Mouse (Mus musculus) liver, embryonic 14.5 days (tissue): ENCODE measurements at regions not wholly inside any gene's neighbourhood (a gene's known extent, or its start where the extent isn't known, plus 50 kb on each side); places are given as distances from the start of the nearest gene placed in this dataset.
A peak's percentile ranks its signal among the peaks of the same experiment; 100 is the strongest.

Source experiments
- ATAC-seq: fragments of 200-750 bp; cut with Nextera tagmentation; 2 replicates; pipeline ENCODE4 v1.8.0; 2017; ENCODE audit warnings: moderate number of reproducible peaks, mild to moderate bottlenecking, moderate library complexity; ENCODE audit not compliant: insufficient read depth
- DNase-seq, 3 experiments: peaks; one replicate each; pipeline ENCODE4 v3.0.0-alpha.2; 2012 to 2013; ENCODE audit warnings: low read depth in 3 of 3, low spot score in 3 of 3
- H3K27ac ChIP-seq: fragments of 300-500 bp; sonication (generic); 2 replicates; pipeline ENCODE4 v1.5.1; 2014; ENCODE audit warnings: moderate library complexity, mild to moderate bottlenecking, control low read depth, inconsistent platforms
- H3K27me3 ChIP-seq: fragments of 300-500 bp; sonication (generic); 2 replicates; pipeline ENCODE4 v1.6.1; 2014; ENCODE audit warnings: mild to moderate bottlenecking, low read length, moderate library complexity; ENCODE audit not compliant: control insufficient read depth, insufficient read depth
- H3K36me3 ChIP-seq: fragments of 300-500 bp; sonication (generic); replicated peaks from 2 replicates; pipeline ENCODE4 v1.6.1; 2014; ENCODE audit warnings: low read depth; ENCODE audit not compliant: control insufficient read depth, insufficient read depth
- H3K4me1 ChIP-seq, 2 experiments: fragments of 200-500 bp in 1 of 2; fragments of 300-500 bp in 1 of 2; sonication (generic) in 1 of 2; replicated peaks; 2 replicates each; pipeline ENCODE4 v1.6.1; 2012 to 2014; ENCODE audit warnings: antibody characterized with exemption in 1 of 2, inconsistent platforms in 1 of 2, low read length in 1 of 2; ENCODE audit not compliant: control insufficient read depth in 2 of 2, insufficient read depth in 2 of 2
- H3K4me2 ChIP-seq: fragments of 300-500 bp; sonication (generic); 2 replicates; pipeline ENCODE4 v1.6.1; 2014; ENCODE audit warnings: low read depth, mild to moderate bottlenecking, control low read depth, moderate library complexity
- H3K4me3 ChIP-seq, 2 experiments: fragments of 200-500 bp in 1 of 2; fragments of 300-500 bp in 1 of 2; sonication (generic) in 1 of 2; 2 replicates each; pipeline ENCODE4 v1.5.1; 2012 to 2014; ENCODE audit warnings: low read depth in 2 of 2, low read length in 2 of 2, mild to moderate bottlenecking in 2 of 2, control low read depth in 1 of 2, inconsistent platforms in 1 of 2, moderate library complexity in 1 of 2; ENCODE audit not compliant: insufficient read depth in 1 of 2
- H3K9ac ChIP-seq: fragments of 300-500 bp; sonication (generic); replicated peaks from 2 replicates; pipeline ENCODE4 v1.6.1; 2014; ENCODE audit warnings: mild to moderate bottlenecking, control low read depth, moderate library complexity
- H3K9me3 ChIP-seq: fragments of 300-500 bp; sonication (generic); 2 replicates; pipeline ENCODE4 v1.6.1; 2016; ENCODE audit warnings: low read length, mixed read lengths; ENCODE audit not compliant: control insufficient read depth
- CTCF ChIP-seq: IDR thresholded peaks from 2 replicates; pipeline ENCODE4 v1.5.1; 2016; ENCODE audit warnings: antibody characterized with exemption, low read depth, control low read depth
- EP300 ChIP-seq: IDR thresholded peaks from 2 replicates; pipeline ENCODE4 v1.6.1; 2016; ENCODE audit warnings: antibody characterized with exemption, low read depth
- WGBS: fragments of 180-500 bp; shearing (Covaris S2); extraction: QIAGEN DNeasy Blood & Tissue Kit; methylation state at CpG from one replicate; pipeline ENCODE4 v1.1.7; 2014; ENCODE audit not compliant: insufficient replicate concordance; 5-methylcytosine and 5-hydroxymethylcytosine counted together

DNA sequence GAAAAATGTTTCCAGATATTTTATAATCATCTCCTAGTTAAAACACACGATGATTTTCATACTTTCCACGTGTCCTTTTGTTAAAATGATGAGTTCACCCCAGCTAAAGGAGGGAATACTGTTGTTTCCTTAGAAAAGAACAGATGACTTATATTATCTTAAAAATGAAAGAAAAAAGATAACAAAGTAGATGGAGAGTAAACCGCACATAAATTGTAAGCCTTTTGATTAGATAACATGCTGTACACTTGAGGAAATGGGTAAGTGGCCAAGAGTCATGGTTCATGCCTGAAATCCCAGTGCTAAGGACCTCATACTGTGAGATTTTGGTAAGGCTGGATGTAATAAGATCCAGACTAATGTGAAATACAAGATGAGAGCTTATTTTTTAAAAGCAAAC lies 372.6 kb downstream of the Cdh9 start:
- Histone ChIP-seq H3K9me3 (no peaks in the 10 kb centered on the region), H3K27me3 (no peaks in the 10 kb centered on the region), H3K36me3 (no peaks in the 10 kb centered on the region), H3K9ac (no peak overlapping the region), H3K4me1 (no peaks in the 10 kb centered on the region), H3K27ac (no peak overlapping the region), H3K4me2 (no peak overlapping the region), H3K4me3 (no peak overlapping the region)
- TF ChIP-seq CTCF (no peak), EP300 (no peak)
- no peak for ATAC-seq
- 53% methylated on average over 3 of the region's 3 CpGs for WGBS
- no peak for DNase-seq

DNA sequence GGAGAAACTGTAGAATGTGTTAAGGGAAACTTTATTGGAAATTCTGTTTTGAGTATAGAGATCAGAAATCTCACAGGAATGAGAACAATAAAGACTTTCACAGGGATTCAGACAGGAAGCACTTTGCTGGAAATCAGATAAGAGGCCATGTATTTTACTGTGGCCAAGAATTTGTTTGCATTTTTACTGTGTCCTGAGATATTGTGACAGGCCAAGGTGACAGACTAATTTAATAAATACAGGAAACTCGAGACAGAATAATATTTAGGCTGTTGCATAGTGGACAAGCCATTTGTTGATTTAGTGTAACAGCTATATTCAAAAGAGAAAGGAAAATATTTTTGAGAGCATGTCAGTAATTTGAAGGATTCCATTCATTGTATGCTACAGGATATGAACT lies 407.2 kb downstream of the Cdh9 start:
- ATAC-seq: no peak
- Histone ChIP-seq H3K36me3 (no peaks in the 10 kb centered on the region), H3K4me1 (no peaks in the 10 kb centered on the region), H3K27me3 (no peaks in the 10 kb centered on the region), H3K4me2 (no peak overlapping the region), H3K9me3 (no peaks in the 10 kb centered on the region), H3K9ac (no peak overlapping the region), H3K27ac (no peak overlapping the region), H3K4me3 (no peak overlapping the region)
- WGBS: 3% methylated on average over 1 of the region's 1 CpGs
- TF ChIP-seq CTCF (no peak), EP300 (no peak)
- no peak for DNase-seq

DNA sequence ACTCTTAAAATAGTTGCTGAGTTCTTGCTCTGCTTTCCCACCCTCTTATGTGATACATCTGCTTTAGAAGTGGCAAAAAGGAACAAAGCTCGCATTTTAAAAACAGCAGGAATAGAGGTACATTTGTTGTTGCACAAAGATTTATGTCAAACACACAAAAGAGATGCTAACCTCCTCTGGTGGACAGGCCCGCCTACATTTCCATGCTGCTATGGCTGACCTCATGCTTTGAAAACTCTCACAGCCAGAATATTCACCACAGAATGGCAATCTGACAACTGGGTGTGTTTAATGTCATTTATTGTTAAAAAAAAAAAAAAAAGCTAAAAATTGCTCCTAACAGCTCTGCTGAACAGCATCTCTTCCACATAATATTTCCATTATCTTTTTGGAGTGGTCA lies 451.6 kb downstream of the Cdh9 start:
- DNase-seq: no peak
- no peak overlapping the region for H3K9ac ChIP-seq
- H3K9me3 ChIP-seq: no peaks in the 10 kb centered on the region
- no peak overlapping the region for H3K4me2 ChIP-seq
- H3K36me3 ChIP-seq: no peaks in the 10 kb centered on the region
- no peaks in the 10 kb centered on the region for H3K4me1 ChIP-seq
- no peak for TF ChIP-seq EP300
- no peak for TF ChIP-seq CTCF
- no peaks in the 10 kb centered on the region for H3K27me3 ChIP-seq
- H3K27ac ChIP-seq: no peak overlapping the region
- H3K4me3 ChIP-seq: no peak overlapping the region
- WGBS: 49% methylated on average over 2 of the region's 2 CpGs
- no peak for ATAC-seq

DNA sequence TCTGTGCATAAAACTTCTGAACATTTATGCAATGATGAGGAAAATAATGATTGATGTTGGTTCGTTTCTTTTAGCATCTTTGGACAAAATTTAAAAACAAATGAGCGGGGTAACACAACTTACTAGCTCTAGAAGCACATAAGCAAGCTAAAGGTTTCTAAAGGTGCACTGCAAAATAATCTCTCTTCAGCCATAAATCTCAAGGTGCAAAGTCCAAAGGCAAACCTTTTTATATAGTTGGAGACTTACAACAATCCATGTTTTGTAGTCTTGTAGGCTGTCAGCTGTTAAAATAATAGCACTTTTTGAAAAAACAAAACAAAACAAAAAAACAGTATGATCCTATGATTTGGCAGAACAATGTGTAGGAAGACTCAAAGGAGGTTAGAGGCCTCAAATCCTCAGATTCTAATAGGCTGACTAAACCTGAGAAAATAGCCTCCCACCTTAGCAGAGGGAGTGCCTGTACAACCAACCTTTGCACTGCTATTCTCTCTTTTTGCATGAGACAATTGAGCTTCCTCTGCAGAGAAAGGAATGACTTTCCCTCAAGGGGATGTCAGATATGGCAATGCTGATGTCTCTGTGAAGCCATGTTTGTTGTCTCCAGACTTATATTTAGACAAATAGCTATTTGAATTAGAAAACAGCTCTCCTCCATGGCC lies 452.9 kb downstream of the Cdh9 start:
- 30% methylated on average over 2 of the region's 2 CpGs for WGBS
- TF ChIP-seq CTCF: no peak
- TF ChIP-seq EP300: no peak
- ATAC-seq: no peak

DNA sequence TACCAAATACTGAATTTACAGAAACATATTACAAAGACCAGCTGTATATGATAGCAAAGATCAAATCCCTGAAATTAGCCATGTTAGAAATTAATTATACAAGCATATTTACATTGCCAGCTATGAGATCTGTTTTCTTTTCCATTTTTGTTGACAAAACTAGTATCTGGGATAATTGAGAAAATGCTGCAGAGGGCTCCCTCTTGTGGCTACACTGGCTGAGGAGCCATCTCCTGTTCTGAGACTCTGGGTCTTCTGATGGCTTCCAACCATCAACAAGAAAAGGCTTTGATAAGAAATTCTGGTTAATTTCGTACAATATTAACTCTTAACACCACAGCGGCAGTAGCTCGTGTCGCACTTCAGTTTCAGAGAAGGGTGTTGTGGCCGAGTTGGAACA lies 466.9 kb downstream of the Cdh9 start:
- no peak overlapping the region for H3K4me2 ChIP-seq
- H3K27ac ChIP-seq: no peak overlapping the region
- no peak for ATAC-seq
- no peak overlapping the region for H3K4me3 ChIP-seq
- WGBS: 35% methylated on average over 5 of the region's 5 CpGs
- H3K4me1 ChIP-seq: no peaks in the 10 kb centered on the region
- no peaks in the 10 kb centered on the region for H3K36me3 ChIP-seq
- DNase-seq: no peak
- no peak overlapping the region for H3K9ac ChIP-seq
- no peaks in the 10 kb centered on the region for H3K9me3 ChIP-seq
- no peaks in the 10 kb centered on the region for H3K27me3 ChIP-seq
- peak; percentile 6; the same call in 1 of the 2 replicates for TF ChIP-seq CTCF
- TF ChIP-seq EP300: no peak

More for the DNA sequence above, 452.9 kb downstream of the Cdh9 start:
- no peak for DNase-seq
- H3K4me1 ChIP-seq: no peaks in the 10 kb centered on the region
- H3K9ac ChIP-seq: no peak overlapping the region
- H3K4me3 ChIP-seq: no peak overlapping the region
- no peaks in the 10 kb centered on the region for H3K36me3 ChIP-seq
- H3K4me2 ChIP-seq: no peak overlapping the region
- H3K27me3 ChIP-seq: no peaks in the 10 kb centered on the region
- no peak overlapping the region for H3K27ac ChIP-seq
- no peaks in the 10 kb centered on the region for H3K9me3 ChIP-seq
